Mouse (Mus musculus) regulatory T cell (primary cell): ENCODE data around the gene Olfr1265.

ENCODE experiments used
- in situ Hi-C: fragments of 300-600 bp; cut with MboI, MseI; formaldehyde crosslinking; loops from one replicate; pipeline ENCODE4 v1.15.1; 2025; ENCODE audit warnings: high pct_unique_total_duplicates

Olfr1265 gene

DNA sequence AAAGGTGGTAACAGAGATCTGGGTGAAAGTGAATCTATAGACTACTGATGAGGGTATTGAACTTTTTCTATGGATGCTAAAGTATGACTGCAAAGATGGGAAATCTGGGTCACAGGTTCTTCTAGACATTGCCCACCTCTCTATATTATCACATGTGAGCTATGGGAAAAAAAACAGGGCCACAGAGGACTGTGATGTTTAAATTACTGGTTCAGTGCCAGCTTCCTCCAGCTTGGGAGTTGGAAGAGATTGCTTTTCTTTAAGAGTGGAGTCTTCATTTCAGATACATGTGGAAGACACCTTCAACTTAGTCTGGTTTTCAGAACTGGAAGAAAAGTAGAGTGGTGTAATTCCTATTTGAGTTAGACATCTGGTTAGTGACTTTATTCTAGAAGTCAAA lies at the start of gene Olfr1265:
Gene Olfr1265, plus strand, starts transcription at position 301 of the 400 bp plus-strand sequence.
- in situ Hi-C loops: loop anchor here (5.0 kb wide), 1 partner anchor 82 kb away; no protein-coding TSS in a partner anchor

DNA sequence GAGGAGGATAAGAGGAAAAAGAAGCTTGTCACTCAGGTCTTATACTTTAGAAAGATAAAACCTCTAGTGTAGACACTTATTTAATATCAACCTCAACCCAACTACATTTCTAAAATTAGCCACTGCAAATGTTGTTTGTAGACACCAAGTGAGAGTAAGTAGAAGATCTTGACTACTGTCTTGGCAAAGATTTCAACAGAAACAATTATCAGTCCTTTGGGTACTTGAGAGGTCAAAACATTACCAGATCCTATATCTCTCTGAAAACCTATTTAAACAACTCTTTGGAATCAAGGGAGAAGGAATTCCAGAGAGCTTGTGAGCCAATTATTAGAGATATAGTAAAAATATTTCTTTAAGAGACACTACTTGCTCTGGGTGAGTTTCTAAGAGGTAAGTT lies 44.2 kb upstream of the Olfr1265 start, which contains the start of gene Olfr1261:
Gene Olfr1261, plus strand, starts transcription at position 301 of the 400 bp plus-strand sequence.
- in situ Hi-C loops: no loop called here

DNA sequence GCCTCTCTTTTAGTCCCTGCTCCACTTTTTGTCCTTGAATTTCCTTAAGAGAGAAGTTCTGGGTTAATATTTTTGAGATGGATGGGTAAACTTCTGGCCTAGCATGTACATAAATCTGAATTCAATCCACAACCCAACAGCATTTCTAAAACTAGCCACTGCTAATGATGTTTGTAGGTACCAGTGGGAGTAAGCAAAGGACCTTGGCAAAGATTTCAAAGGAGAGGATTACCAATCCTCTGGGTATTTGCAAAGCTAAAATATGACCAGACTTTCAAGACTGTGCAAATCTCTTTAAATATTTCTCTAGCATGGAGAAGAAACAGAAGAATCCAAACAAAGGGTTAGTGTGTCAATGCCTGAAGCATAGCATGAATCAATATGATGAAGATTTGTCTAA lies 35.3 kb upstream of the Olfr1265 start, which contains the start of gene Olfr1262:
Gene Olfr1262, plus strand, starts transcription at position 301 of the 400 bp plus-strand sequence.
- in situ Hi-C loops: no loop called here

DNA sequence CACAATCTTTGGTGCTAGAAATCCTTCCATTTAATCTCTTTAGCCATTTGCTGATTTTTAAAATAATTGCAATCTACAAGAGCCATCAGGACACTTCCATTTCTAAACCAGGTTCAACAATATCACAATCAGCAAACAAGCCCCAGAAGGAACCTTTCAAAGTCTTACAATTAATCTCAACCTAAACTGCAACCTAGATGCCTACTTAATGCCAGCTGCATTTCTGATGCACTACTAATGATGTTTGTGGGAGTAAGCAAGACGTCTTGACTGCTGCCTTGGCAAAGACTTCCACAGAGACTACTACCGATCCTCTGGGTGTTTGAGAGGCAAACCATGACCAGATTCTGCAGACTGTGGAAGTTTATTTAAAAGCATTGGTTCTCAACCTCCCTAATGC lies 23.3 kb upstream of the Olfr1265 start, which contains the start of gene Olfr1263:
Gene Olfr1263, plus strand, starts transcription at position 301 of the 400 bp plus-strand sequence.
- in situ Hi-C loops: no loop called here

DNA sequence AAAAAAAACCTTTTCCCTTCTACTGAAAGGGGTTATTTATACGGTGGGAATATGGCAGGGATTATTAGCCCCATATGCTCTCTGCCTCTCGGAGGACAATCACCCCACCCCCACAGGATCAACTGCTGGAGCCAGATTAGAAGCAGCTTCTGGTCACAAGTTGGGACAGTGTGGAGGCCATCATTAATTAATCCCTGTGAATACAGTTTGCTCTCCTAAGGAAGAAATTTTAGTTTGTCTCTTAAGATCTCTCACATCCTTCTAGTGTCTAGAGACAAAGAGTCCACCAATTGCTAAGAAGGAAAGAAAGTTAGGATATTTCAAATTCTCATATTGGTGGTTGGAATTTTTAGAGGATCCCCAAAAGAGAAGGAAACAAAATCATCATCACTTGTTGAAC lies 9.7 kb upstream of the Olfr1265 start, which contains the start of gene Olfr1264:
Gene Olfr1264, minus strand, starts transcription at position 101 of the 400 bp plus-strand sequence.
- in situ Hi-C loops: no loop called here

DNA sequence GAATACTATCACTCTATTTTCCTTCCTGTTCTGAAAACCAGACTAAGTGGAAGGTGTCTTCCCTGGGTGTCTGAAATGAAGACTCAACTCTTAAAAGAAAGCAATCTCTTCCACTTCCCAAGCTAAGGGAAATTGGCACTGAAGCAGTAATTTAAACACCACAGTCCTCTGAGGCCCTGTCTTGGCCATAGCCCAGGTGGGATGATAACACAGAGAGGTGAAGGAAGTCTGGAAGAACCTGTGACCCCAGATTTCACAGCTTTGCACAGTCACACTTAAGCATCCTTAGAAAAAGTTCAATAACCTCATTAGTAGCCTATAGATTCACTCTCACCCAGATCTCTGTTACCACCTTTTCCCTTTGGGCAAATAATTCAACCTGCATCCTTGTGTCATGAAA lies 28.4 kb downstream of the Olfr1265 start, which contains the start of gene Olfr140:
Gene Olfr140, minus strand, starts transcription at position 101 of the 400 bp plus-strand sequence.
- in situ Hi-C loops: no loop called here

GRCm38 (mm10) chr2:90070065-90070464 lies 34.9 kb downstream of the Olfr1265 start:
- in situ Hi-C loops: no loop called here
